Mouse (Mus musculus): ENCODE measurements around the gene Prdx6b. TPM values are rescaled to one million over a fixed set of nuclear protein-coding genes. Genes with fewer than 3 reads are reported as not detected.

Gene Prdx6b
- total and polyA plus RNA-seq, 2 experiments from 2014 or later, result not detected

GRCm38 (mm10) chr2:80327272-80327671 lies 35.0 kb downstream of the Prdx6b start:
- WGBS, result 92% methylated on average over 6 of the region's 6 CpGs
- no peak overlapping the region for H3K27ac ChIP-seq (ENCODE audit: low read depth, low read length)
- no peak for TF ChIP-seq CTCF (IDR thresholded peaks at IDR 0.05)
- no peaks in the 10 kb centered on the region for H3K9me3 ChIP-seq (ENCODE audit: low read length)
- H3K36me3 ChIP-seq (ENCODE audit: insufficient read depth, low read length), result peaks cover 39% of the 10 kb centered on the region
- no peaks in the 10 kb centered on the region for H3K4me1 ChIP-seq (ENCODE audit: insufficient read depth, low read length)
- no peaks in the 10 kb centered on the region for H3K27me3 ChIP-seq (ENCODE audit: insufficient read depth, low read length)
- ATAC-seq (ENCODE audit: low FRiP score), result no peak
- H3K4me3 ChIP-seq (ENCODE audit: low read depth, low read length), result no peak overlapping the region
- H3K9ac ChIP-seq (replicated peaks; ENCODE audit: low read length, poor library complexity, severe bottlenecking), result no peak overlapping the region
- no peak overlapping the region for H3K4me2 ChIP-seq (ENCODE audit: low read depth, low read length, poor library complexity, severe bottlenecking)
- no peak for DNase-seq (ENCODE audit: low spot score)

DNA sequence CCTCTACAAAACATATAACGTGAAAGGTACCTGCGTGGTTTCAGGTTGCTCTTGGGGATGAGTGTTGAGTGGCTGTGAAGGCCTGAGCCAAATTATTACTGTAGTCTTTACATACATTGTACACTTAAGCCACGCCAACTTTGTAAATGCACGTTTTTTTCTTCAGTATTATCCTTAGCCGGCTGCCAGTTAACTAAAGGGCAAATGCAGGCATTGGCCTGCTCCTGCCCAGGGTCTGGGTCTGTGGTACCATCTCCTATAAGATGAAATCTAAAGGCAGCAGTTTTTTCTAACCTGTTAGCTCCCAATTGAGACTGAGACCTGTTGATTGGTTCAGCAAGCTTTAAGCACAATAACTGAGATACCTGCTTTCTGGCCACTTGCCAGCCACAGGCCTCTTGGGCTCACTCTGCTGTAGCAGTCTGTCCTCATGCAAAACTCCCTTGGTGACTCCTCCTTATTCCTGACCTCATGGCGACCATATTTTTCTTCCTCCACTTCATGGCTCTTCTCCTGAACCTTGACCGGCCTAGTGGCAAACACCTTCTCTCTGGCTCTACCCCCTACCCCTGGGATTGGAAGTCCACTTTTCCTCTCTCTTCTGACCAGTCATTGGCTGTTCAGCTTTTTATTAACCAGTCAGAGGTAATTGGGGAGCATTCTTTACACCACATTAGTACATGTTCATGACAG lies 36.8 kb downstream of the Prdx6b start:
- Histone ChIP-seq H3K36me3 (ENCODE audit: insufficient read depth, low read length) (peaks cover 41% of the 10 kb centered on the region), H3K27me3 (ENCODE audit: insufficient read depth, low read length) (no peaks in the 10 kb centered on the region), H3K4me2 (ENCODE audit: low read depth, low read length, poor library complexity, severe bottlenecking) (no peak overlapping the region), H3K9me3 (ENCODE audit: low read length) (no peaks in the 10 kb centered on the region), H3K4me1 (ENCODE audit: insufficient read depth, low read length) (no peaks in the 10 kb centered on the region), H3K27ac (ENCODE audit: low read depth, low read length) (no peak overlapping the region), H3K9ac (replicated peaks; ENCODE audit: low read length, poor library complexity, severe bottlenecking) (no peak overlapping the region), H3K4me3 (ENCODE audit: low read depth, low read length) (no peak overlapping the region)
- no peak for TF ChIP-seq CTCF (IDR thresholded peaks at IDR 0.05)
- DNase-seq (ENCODE audit: low spot score), result no peak
- 94% methylated on average over 7 of the region's 7 CpGs for WGBS
- no peak for ATAC-seq (ENCODE audit: low FRiP score)

- ATAC-seq (ENCODE audit: low FRiP score) (no peak), DNase-seq (ENCODE audit: low spot score) (no peak)
- Histone ChIP-seq H3K27me3 (ENCODE audit: insufficient read depth, low read length) (no peaks in the 10 kb centered on the region), H3K9me3 (ENCODE audit: low read length) (no peaks in the 10 kb centered on the region), H3K4me1 (ENCODE audit: insufficient read depth, low read length) (no peaks in the 10 kb centered on the region), H3K9ac (replicated peaks; ENCODE audit: low read length, poor library complexity, severe bottlenecking) (no peak overlapping the region), H3K36me3 (ENCODE audit: insufficient read depth, low read length) (peaks cover 53% of the 10 kb centered on the region), H3K27ac (ENCODE audit: low read depth, low read length) (no peak overlapping the region), H3K4me3 (ENCODE audit: low read depth, low read length) (no peak overlapping the region), H3K4me2 (ENCODE audit: low read depth, low read length, poor library complexity, severe bottlenecking) (no peak overlapping the region)
- 96% methylated on average over 9 of the region's 9 CpGs for WGBS
- TF ChIP-seq CTCF (IDR thresholded peaks at IDR 0.05), result no peak
Observed at GRCm38 (mm10) chr2:80340537-80340936, 48.3 kb downstream of the Prdx6b start.

Other genes with a start within 250 kb of the Prdx6b start
- gene Pde1a, start 163.0 kb upstream of the Prdx6b start, total RNA-seq (2014; rRNA removed), result 13.2 and 18.6 TPM in 2 replicates
- gene Pde1a, start 163.0 kb upstream of the Prdx6b start, polyA plus RNA-seq (2015; fragmentation: Nextera tagmentation; extraction: Ambion mirVana), result 15.2 and 17.0 TPM in 2 replicates
- gene Dnajc10, start 23.0 kb downstream of the Prdx6b start, total RNA-seq (2014; rRNA removed), result 65.8 and 82.3 TPM in 2 replicates
- 59.4 and 65.8 TPM in 2 replicates for gene Dnajc10, start 23.0 kb downstream of the Prdx6b start, polyA plus RNA-seq (2015; fragmentation: Nextera tagmentation; extraction: Ambion mirVana)
- 2.5 and 2.6 TPM in 2 replicates for gene Frzb, start 155.2 kb downstream of the Prdx6b start, total RNA-seq (2014; rRNA removed)
- 1.3 and 2.4 TPM in 2 replicates for gene Frzb, start 155.2 kb downstream of the Prdx6b start, polyA plus RNA-seq (2015; fragmentation: Nextera tagmentation; extraction: Ambion mirVana)